Mouse (Mus musculus) heart, adult 11 months (tissue): ENCODE measurements around the gene Nkapl.

ENCODE experiments used
- DNase-seq: peaks from one replicate; pipeline ENCODE4 v3.0.0; 2022

Gene Nkapl

DNA sequence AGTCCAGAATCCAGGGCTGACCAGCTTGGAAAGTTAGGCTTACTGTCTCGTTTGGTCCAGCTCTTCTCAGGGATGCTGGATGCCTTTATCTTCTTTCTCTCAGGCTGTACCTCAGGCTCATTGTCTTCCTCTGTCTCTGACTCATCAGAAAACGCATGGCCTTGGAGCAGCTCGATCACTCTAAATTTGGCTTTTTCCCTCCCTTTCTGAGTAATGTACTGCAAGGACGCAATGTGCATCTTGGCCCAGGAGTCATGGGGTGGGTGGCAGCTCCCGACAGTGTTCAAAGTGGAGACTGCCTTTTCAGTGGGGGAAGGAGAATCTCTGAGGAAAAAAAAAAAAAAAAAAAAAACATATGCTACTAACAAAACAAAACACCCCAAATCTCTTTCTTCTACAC, 45.0 kb downstream of the Nkapl start:
- peak; percentile 33 for DNase-seq

DNA sequence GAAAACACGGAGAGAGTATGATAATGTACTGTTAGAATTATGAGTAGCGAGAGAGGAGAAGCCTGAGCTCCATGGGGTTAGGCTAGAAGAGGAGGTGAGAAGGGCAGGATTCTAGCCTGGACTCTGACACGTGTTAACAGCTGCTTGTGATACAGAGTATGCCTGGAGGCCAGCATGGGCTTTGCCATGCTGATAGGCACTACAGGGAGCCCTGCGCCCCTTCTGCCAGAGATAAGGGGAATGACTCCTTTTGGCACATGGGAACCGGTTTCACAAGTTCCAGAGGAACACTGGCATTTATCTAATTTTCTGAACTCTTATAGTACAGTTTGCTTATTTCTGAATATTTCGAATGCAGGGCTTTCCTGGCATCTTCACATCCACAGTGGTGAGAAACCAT, 49.4 kb downstream of the Nkapl start:
- peak; percentile 29 for DNase-seq

DNA sequence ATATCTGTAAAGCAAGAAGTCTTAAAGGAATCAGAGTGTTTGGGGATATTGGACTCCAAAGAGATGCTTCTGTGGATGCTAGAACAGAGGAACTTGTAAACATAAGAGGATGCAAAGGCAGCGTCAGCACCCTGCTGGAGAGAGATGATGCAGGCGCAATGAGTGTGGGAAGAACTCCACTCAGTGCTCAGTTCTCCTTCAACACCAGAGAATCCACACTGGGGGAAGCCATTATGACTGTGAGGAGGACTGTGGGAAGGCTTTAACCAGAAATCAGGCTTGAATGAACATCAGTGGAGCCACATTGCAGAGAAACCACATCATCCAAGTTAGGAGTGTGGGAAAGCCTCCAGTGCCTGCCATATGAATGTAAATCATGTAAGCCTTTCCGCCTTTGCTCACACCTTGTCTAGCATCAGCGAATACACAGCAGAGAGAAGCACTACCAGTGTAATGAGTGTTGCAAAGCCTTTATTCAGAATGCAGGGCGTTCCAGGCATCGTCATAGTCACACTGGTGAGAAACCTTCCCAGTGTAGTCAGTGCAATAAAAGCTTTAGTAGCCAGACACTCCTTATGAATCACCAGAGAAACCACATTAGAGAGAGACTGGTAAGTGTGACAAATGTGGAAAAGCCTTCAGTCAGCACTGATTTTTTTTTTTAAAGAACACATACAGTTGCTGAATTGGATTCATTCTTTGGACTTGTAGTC, 50.9 kb downstream of the Nkapl start:
- peak; percentile 66 for DNase-seq
